In genomic region chr2:158739113-158739512, GRCm38 (mm10) we compare ENCODE assay signal across 22 mouse cellular contexts. TPM values are rescaled to one million over a fixed set of nuclear protein-coding genes. Genes with fewer than 3 reads are reported as not detected.
DNase-seq lines count a peak whose midpoint lies in the region; ATAC-seq and TF ChIP-seq lines count a peak whose summit lies in the region.
"Had no signal": no experiment of that assay in that cellular context is flagged by ENCODE, and none has a peak within 500 bp of the region (broad histone marks: within the 10 kb centered on the region; RNA-seq: fewer than 3 reads in every experiment).

No protein-coding gene starts in this region.

- ATAC-seq in midbrain, embryonic 14.5 days (ENCODE audit: low FRiP score, low TSS enrichment): peak; percentile 14; the same call in 1 of the 2 replicates
- no peak; the same call in 1 of the 2 replicates for ATAC-seq in liver, embryonic 11.5 days (replicated peaks; ENCODE audit: low FRiP score)
- ATAC-seq: liver, postnatal 0 days had no signal

- TF ChIP-seq CTCF in layer of hippocampus, adult 2 months (conservative IDR thresholded peaks at IDR 0.05): peak; percentile 38

- H3K9ac ChIP-seq in midbrain, embryonic 14.5 days (replicated peaks; ENCODE audit: low read length): no peak overlapping the region
- no peak overlapping the region for H3K9ac ChIP-seq in liver, embryonic 11.5 days (ENCODE audit: low read depth, low read length)
- H3K9ac ChIP-seq: embryonic facial prominence, embryonic 13.5 days; limb, embryonic 15.5 days; liver, postnatal 0 days; stomach, embryonic 15.5 days had no signal

- peak overlapping the region; percentile 79 for H3K27ac ChIP-seq in layer of hippocampus, adult 2 months
- no peak overlapping the region for H3K27ac ChIP-seq in midbrain, embryonic 14.5 days (replicated peaks; ENCODE audit: low read depth, low read length)
- no peak overlapping the region for H3K27ac ChIP-seq in liver, embryonic 11.5 days (ENCODE audit: low read depth, low read length)
- H3K27ac ChIP-seq: embryonic facial prominence, embryonic 13.5 days; limb, embryonic 15.5 days; stomach, embryonic 15.5 days had no signal

- H3K4me1 ChIP-seq in midbrain, embryonic 14.5 days (ENCODE audit: control insufficient read depth, insufficient read depth, low read length): peaks cover 8% of the 10 kb centered on the region; the same call in 1 of the 2 replicates
- H3K4me1 ChIP-seq in liver, embryonic 11.5 days (replicated peaks; ENCODE audit: control insufficient read depth, insufficient read depth, low read length): no peaks in the 10 kb centered on the region
- H3K4me1 ChIP-seq: limb, embryonic 15.5 days had no signal

- 85% methylated on average over 3 of the region's 3 CpGs for WGBS in midbrain, embryonic 14.5 days
- WGBS in liver, embryonic 11.5 days: 75% methylated on average over 3 of the region's 3 CpGs

- no peaks in the 10 kb centered on the region for H3K27me3 ChIP-seq in midbrain, embryonic 14.5 days (ENCODE audit: control insufficient read depth, insufficient read depth, low read length)
- H3K27me3 ChIP-seq in liver, embryonic 11.5 days (replicated peaks; ENCODE audit: control insufficient read depth, insufficient read depth, low read length): no peaks in the 10 kb centered on the region
- H3K27me3 ChIP-seq: embryonic facial prominence, embryonic 13.5 days; limb, embryonic 15.5 days; stomach, embryonic 15.5 days had no signal

- H3K9me3 ChIP-seq in midbrain, embryonic 14.5 days (ENCODE audit: control insufficient read depth, low read length): no peaks in the 10 kb centered on the region
- H3K9me3 ChIP-seq in liver, embryonic 11.5 days (ENCODE audit: control insufficient read depth, low read length): no peaks in the 10 kb centered on the region
- H3K9me3 ChIP-seq: limb, embryonic 15.5 days; stomach, embryonic 15.5 days had no signal

- no peak overlapping the region for H3K4me2 ChIP-seq in midbrain, embryonic 14.5 days (ENCODE audit: low read length)
- no peak overlapping the region for H3K4me2 ChIP-seq in liver, embryonic 11.5 days
- H3K4me2 ChIP-seq: embryonic facial prominence, embryonic 13.5 days; limb, embryonic 15.5 days; stomach, embryonic 15.5 days had no signal

- H3K4me3 ChIP-seq in layer of hippocampus, adult 2 months: no peak overlapping the region
- no peak overlapping the region for H3K4me3 ChIP-seq in midbrain, embryonic 14.5 days (replicated peaks; ENCODE audit: low read depth, low read length)
- no peak overlapping the region for H3K4me3 ChIP-seq in liver, embryonic 11.5 days (ENCODE audit: low read depth, low read length)
- H3K4me3 ChIP-seq: embryonic facial prominence, embryonic 13.5 days; limb, embryonic 15.5 days; megakaryocyte, embryonic 14.5 days; myocyte; stomach, embryonic 15.5 days had no signal

- no peak for DNase-seq in layer of hippocampus, adult 2 months (ENCODE audit: low spot score in 2 of 2)
- no peak for DNase-seq in layer of hippocampus, adult 8-10 months (ENCODE audit: low spot score in 2 of 2)
- DNase-seq in ES-CJ7 (ENCODE audit: low read depth, low spot score): peak; percentile 16
- peak; percentile 36 for DNase-seq in brain, adult 2 months (ENCODE audit: low read depth, low spot score)
- no peak for DNase-seq in midbrain, embryonic 14.5 days
- no peak for DNase-seq in adrenal gland, postnatal 14 days
- no peak for DNase-seq in liver, embryonic 11.5 days (ENCODE audit: low spot score)
- DNase-seq: adrenal gland, postnatal 10 days; cerebellum, adult 11 months; cerebellum, postnatal 10 days; gastrocnemius, postnatal 10 days; heart, adult 11 months; heart, postnatal 36 days; kidney, adult 8-10 months; liver, postnatal 0 days; right cerebral cortex, postnatal 14 days; thymus, adult 18-20 months had no signal

- H3K36me3 ChIP-seq in midbrain, embryonic 14.5 days (ENCODE audit: control insufficient read depth, insufficient read depth, low read length): no peaks in the 10 kb centered on the region
- no peaks in the 10 kb centered on the region for H3K36me3 ChIP-seq in liver, embryonic 11.5 days (ENCODE audit: control insufficient read depth, insufficient read depth, low read length)
- H3K36me3 ChIP-seq: embryonic facial prominence, embryonic 13.5 days; limb, embryonic 15.5 days; stomach, embryonic 15.5 days had no signal

RNA-seq across cellular contexts. Expression of gene Fam83d, which starts 28.8 kb away (rescaled TPM):
- total RNA-seq in layer of hippocampus, adult 2 months (2021): 1 to 10 TPM; 4.7 to 6.0 TPM
- 1 to 10 TPM; 2.3 to 4.0 (median 3.3) TPM for total RNA-seq in layer of hippocampus, adult 8-10 months (2022)
- 5.8 and 11.7 TPM in 2 replicates for polyA plus RNA-seq in midbrain, embryonic 14.5 days (2014; fragmentation: Nextera tagmentation; extraction: Ambion mirVana)
- total RNA-seq in adrenal gland, postnatal 14 days (2021): 5.8 TPM in 2 replicates
- polyA plus RNA-seq in liver, embryonic 11.5 days (2014; fragmentation: Nextera tagmentation; extraction: Ambion mirVana): 27.9 and 28.1 TPM in 2 replicates

RNA-seq across cellular contexts. Expression of gene Dhx35, which starts 55.5 kb away (rescaled TPM):
- total RNA-seq in layer of hippocampus, adult 2 months (2021): 10 to 100 TPM; 17.2 to 19.3 TPM
- 10 to 100 TPM; 17.1 to 24.7 (median 19.9) TPM for total RNA-seq in layer of hippocampus, adult 8-10 months (2022)
- polyA plus RNA-seq in midbrain, embryonic 14.5 days (2014; fragmentation: Nextera tagmentation; extraction: Ambion mirVana): 15.0 and 15.5 TPM in 2 replicates
- 10.0 and 19.6 TPM in 2 replicates for total RNA-seq in adrenal gland, postnatal 14 days (2021)
- polyA plus RNA-seq in liver, embryonic 11.5 days (2014; fragmentation: Nextera tagmentation; extraction: Ambion mirVana): 11.6 and 13.0 TPM in 2 replicates

Comparison
In these comparisons a context has a peak if more than half of its experiments do, and no peak if none do; other contexts are left out.
1. DNase-seq: peak in ES-CJ7 (single experiment) and brain, adult 2 months (single experiment); none in layer of hippocampus, adult 2 months (0 of 2), layer of hippocampus, adult 8-10 months (0 of 2), midbrain, embryonic 14.5 days (single experiment), adrenal gland, postnatal 14 days (single experiment) and liver, embryonic 11.5 days (single experiment).